8 mouse cellular contexts compared by ENCODE assay signal in the genomic region with DNA sequence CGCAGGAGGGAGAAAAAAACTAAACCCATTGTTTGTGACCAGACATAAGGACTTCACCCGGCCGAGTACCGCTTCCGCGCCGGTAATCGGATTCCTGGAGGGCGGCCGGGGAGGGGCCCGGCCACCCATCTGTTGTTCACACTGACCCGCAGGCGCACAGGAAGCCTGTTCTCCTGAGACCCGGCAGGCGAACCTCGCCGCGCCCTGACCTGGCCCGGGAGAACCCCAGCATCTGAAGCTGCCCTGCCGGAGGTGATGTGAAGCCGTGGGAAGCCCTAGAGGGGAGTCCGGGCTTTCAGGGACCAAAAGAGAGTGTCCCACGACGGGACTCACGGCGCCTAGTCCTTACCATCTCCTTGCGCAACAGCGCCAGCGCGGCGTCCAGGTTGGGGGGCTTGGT. TPM values are rescaled to one million over a fixed set of nuclear protein-coding genes. Genes with fewer than 3 reads are reported as not detected.
DNase-seq lines count a peak whose midpoint lies in the region; TF ChIP-seq lines count a peak whose summit lies in the region.

No protein-coding gene starts in this region.

- H3K27ac ChIP-seq in heart, adult 2 months = peak overlapping the region; percentile 49

- intact Hi-C loops in heart, adult 2 months (cut with DNase I) = no loop called here
- intact Hi-C loops in left cerebral cortex, postnatal 4 days (cut with DNase I) = no loop called here

- H3K4me3 ChIP-seq in heart, adult 2 months = peak overlapping the region; percentile 66

- H3K4me1 ChIP-seq in heart, adult 2 months (ENCODE audit: control insufficient read depth, insufficient read depth, low read length) = no peaks in the 10 kb centered on the region; the same call in 1 of the 2 replicates

- WGBS in heart, adult 2 months = 2% methylated on average over 31 of the region's 31 CpGs

- no peaks in the 10 kb centered on the region for H3K79me2 ChIP-seq in heart, adult 2 months (replicated peaks; ENCODE audit: control insufficient read depth, insufficient read depth, low read length)

- H3K9ac ChIP-seq in heart, adult 2 months (ENCODE audit: low read depth, low read length) = peak overlapping the region; percentile 63

- peaks cover 2% of the 10 kb centered on the region; the same call in 1 of the 2 replicates for H3K27me3 ChIP-seq in heart, adult 2 months (ENCODE audit: control insufficient read depth, insufficient read depth, low read length)

- no peak for TF ChIP-seq POLR2A in heart, adult 2 months (IDR thresholded peaks at IDR 0.05; ENCODE audit: insufficient read depth, low read depth, low read length)

- no peak for TF ChIP-seq CTCF in heart, adult 2 months (IDR thresholded peaks at IDR 0.05)

- H3K36me3 ChIP-seq in heart, adult 2 months (ENCODE audit: control insufficient read depth, insufficient read depth, low read length) = no peaks in the 10 kb centered on the region

- peak; percentile 29 for DNase-seq in adrenal gland, postnatal 10 days
- DNase-seq in adrenal gland, adult 2 months = no peak
- DNase-seq in Muller cell, postnatal 12 days (ENCODE audit: inconsistent ontology term) = peak; percentile 12
- DNase-seq in heart, adult 2 months = peak; percentile 53 to 55
- peak; percentile 27 for DNase-seq in kidney, postnatal 14 days
- DNase-seq in neural tube, embryonic 10.5 days (ENCODE audit: extremely low spot score, low spot score) = peak; percentile 50
- DNase-seq in urinary bladder, postnatal 10 days (ENCODE audit: low spot score) = no peak
- no peak for DNase-seq in left cerebral cortex, postnatal 4 days

- TF ChIP-seq EP300 in heart, adult 2 months (IDR thresholded peaks at IDR 0.05; ENCODE audit: insufficient read depth, low read depth, low read length) = no peak

RNA-seq across cellular contexts. Expression of gene Fam89a, which starts 0.4 kb away (rescaled TPM):
- total RNA-seq in adrenal gland, postnatal 10 days (2021) = 1 to 10 TPM; 3.7 to 3.9 TPM
- under 1 TPM; 0.28 to 0.43 TPM for total RNA-seq in adrenal gland, adult 2 months (2021)
- 1.0 and 1.6 TPM in 2 replicates for polyA plus RNA-seq in adrenal gland, adult 2 months (2012; rRNA removed)
- 1 to 10 TPM; 1.6 to 2.1 TPM for total RNA-seq in heart, adult 2 months (2021)
- polyA plus RNA-seq in heart, adult 2 months (2012; rRNA removed) = 1.8 and 3.2 TPM in 2 replicates
- under 1 TPM; 0.28 to 0.44 TPM for total RNA-seq in left cerebral cortex, postnatal 4 days (2021)

RNA-seq across cellular contexts. Expression of gene Arv1, which starts 29.3 kb away (rescaled TPM):
- total RNA-seq in adrenal gland, postnatal 10 days (2021) = 10 to 100 TPM in 1 of 2 experiments, 1 to 10 TPM in 1; 8.4 to 13.4 TPM
- total RNA-seq in adrenal gland, adult 2 months (2021) = 10 to 100 TPM in 1 of 2 experiments, 1 to 10 TPM in 1; 9.2 to 10.7 TPM
- polyA plus RNA-seq in adrenal gland, adult 2 months (2012; rRNA removed) = 12.8 and 13.9 TPM in 2 replicates
- 1 to 10 TPM; 3.1 to 4.2 TPM for total RNA-seq in heart, adult 2 months (2021)
- polyA plus RNA-seq in heart, adult 2 months (2012; rRNA removed) = 8.6 and 9.5 TPM in 2 replicates
- 10 to 100 TPM; 23.3 to 24.7 TPM for total RNA-seq in left cerebral cortex, postnatal 4 days (2021)

RNA-seq across cellular contexts. Expression of gene Ttc13, which starts 29.4 kb away (rescaled TPM):
- total RNA-seq in adrenal gland, postnatal 10 days (2021) = 10 to 100 TPM; 41.8 to 47.1 TPM
- total RNA-seq in adrenal gland, adult 2 months (2021) = 10 to 100 TPM; 36.4 to 43.3 TPM
- polyA plus RNA-seq in adrenal gland, adult 2 months (2012; rRNA removed) = 14.6 and 16.6 TPM in 2 replicates
- total RNA-seq in heart, adult 2 months (2021) = 10 to 100 TPM; 14.7 to 15.1 TPM
- 8.1 and 13.1 TPM in 2 replicates for polyA plus RNA-seq in heart, adult 2 months (2012; rRNA removed)
- total RNA-seq in left cerebral cortex, postnatal 4 days (2021) = 10 to 100 TPM; 72.6 to 73.2 TPM

RNA-seq across cellular contexts. Expression of gene Trim67, which starts 41.7 kb away (rescaled TPM):
- 1 to 10 TPM; 2.9 to 6.5 TPM for total RNA-seq in adrenal gland, postnatal 10 days (2021)
- total RNA-seq in adrenal gland, adult 2 months (2021) = 1 to 10 TPM; 1.4 to 3.5 TPM
- 0.52 and 1.0 TPM in 2 replicates for polyA plus RNA-seq in adrenal gland, adult 2 months (2012; rRNA removed)
- under 1 TPM; 0.43 to 0.47 TPM for total RNA-seq in heart, adult 2 months (2021)
- 1.3 and 2.0 TPM in 2 replicates for polyA plus RNA-seq in heart, adult 2 months (2012; rRNA removed)
- 100 to 1,000 TPM; 251 to 271 TPM for total RNA-seq in left cerebral cortex, postnatal 4 days (2021)

Comparison
In these comparisons a context has a peak if more than half of its experiments do, and no peak if none do; other contexts are left out.
1. DNase-seq: peak in adrenal gland, postnatal 10 days (single experiment), Muller cell, postnatal 12 days (single experiment), heart, adult 2 months (2 of 2), kidney, postnatal 14 days (single experiment) and neural tube, embryonic 10.5 days (single experiment); none in adrenal gland, adult 2 months (single experiment), urinary bladder, postnatal 10 days (single experiment) and left cerebral cortex, postnatal 4 days (single experiment).